Comparison of ENCODE assay signal across 8 mouse cellular contexts in genomic region chr13:100744036-100744744, GRCm38 (mm10). TPM values are rescaled to one million over a fixed set of nuclear protein-coding genes. Genes with fewer than 3 reads are reported as not detected.
A peak's percentile ranks its signal among the peaks of the same experiment; 100 is the strongest.
DNase-seq lines count a peak whose midpoint lies in the region; ATAC-seq and TF ChIP-seq lines count a peak whose summit lies in the region.

TSS of gene Mrps36 (minus strand) at chr13:100744659.

- ATAC-seq in frontal cortex, adult (ENCODE audit: low TSS enrichment), result peak; percentile 91
- ATAC-seq in lung, postnatal 0 days, result peak; percentile 98

- peaks cover 14% of the 10 kb centered on the region for H3K4me1 ChIP-seq in hindbrain, embryonic 10.5 days (replicated peaks)
- H3K4me1 ChIP-seq in lung, postnatal 0 days (ENCODE audit: insufficient read depth, low read depth, low read length), result no peaks in the 10 kb centered on the region

- peak within 1 kb of the TSS; percentile 78 for H3K4me3 ChIP-seq in hindbrain, embryonic 10.5 days
- peak within 1 kb of the TSS; percentile 77 for H3K4me3 ChIP-seq in lung, postnatal 0 days (ENCODE audit: low read depth, low read length)

- H3K27me3 ChIP-seq in hindbrain, embryonic 10.5 days (ENCODE audit: insufficient read depth, poor library complexity, severe bottlenecking), result no peaks in the 10 kb centered on the region
- no peaks in the 10 kb centered on the region for H3K27me3 ChIP-seq in lung, postnatal 0 days (replicated peaks; ENCODE audit: insufficient read depth, low read length)

- peak within 1 kb of the TSS; percentile 54 for H3K4me2 ChIP-seq in lung, postnatal 0 days (replicated peaks; ENCODE audit: low read depth, low read length)

- peaks cover 7% of the 10 kb centered on the region; the same call in 1 of the 2 replicates for H3K36me3 ChIP-seq in hindbrain, embryonic 10.5 days
- no peaks in the 10 kb centered on the region for H3K36me3 ChIP-seq in lung, postnatal 0 days (ENCODE audit: insufficient read depth, low read length)

- under 1% methylated on average over 52 of the region's 52 CpGs for WGBS in hindbrain, embryonic 10.5 days
- WGBS in lung, postnatal 0 days, result 2% methylated on average over 45 of the region's 52 CpGs

- peak; percentile 86 for DNase-seq in MEL-GATA-1-ER (ENCODE audit: extremely low read depth, low read depth)
- DNase-seq in cerebellum, adult 8-10 months, result peak; percentile 95
- peak; percentile 94 for DNase-seq in hindbrain, embryonic 10.5 days (ENCODE audit: low spot score)
- peak; percentile 96 for DNase-seq in layer of hippocampus, adult 9-11 months
- DNase-seq in lung, postnatal 0 days (ENCODE audit: low spot score), result peak; percentile 97
- DNase-seq in ovary, postnatal 14 days (ENCODE audit: low spot score), result peak; percentile 81
- DNase-seq in thymus, postnatal 14 days, result peak; percentile 96

- H3K9ac ChIP-seq in lung, postnatal 0 days (replicated peaks; ENCODE audit: low read depth), result peak within 1 kb of the TSS; percentile 69

- no peaks in the 10 kb centered on the region for H3K9me3 ChIP-seq in hindbrain, embryonic 10.5 days
- no peaks in the 10 kb centered on the region for H3K9me3 ChIP-seq in lung, postnatal 0 days (ENCODE audit: low read length)

- peak; percentile 26; the same call in 1 of the 2 replicates for TF ChIP-seq EP300 in lung, postnatal 0 days (IDR thresholded peaks at IDR 0.05)

- H3K27ac ChIP-seq in hindbrain, embryonic 10.5 days, result peak within 1 kb of the TSS; percentile 96
- H3K27ac ChIP-seq in lung, postnatal 0 days (ENCODE audit: low read length), result peak within 1 kb of the TSS; percentile 94

- TF ChIP-seq CTCF in lung, postnatal 0 days (IDR thresholded peaks at IDR 0.05), result no peak

RNA-seq across cellular contexts. Expression of gene Mrps36, which starts in this region (rescaled TPM):
- 146 and 147 TPM in 2 replicates for polyA plus RNA-seq in hindbrain, embryonic 10.5 days (2016; fragmentation: Nextera tagmentation; extraction: Ambion mirVana)
- 114 and 122 TPM in 2 replicates for polyA plus RNA-seq in lung, postnatal 0 days (2015; fragmentation: Nextera tagmentation; extraction: Ambion mirVana)

Comparison
In these comparisons a context has a peak if more than half of its experiments do, and no peak if none do; other contexts are left out.
1. Peak in every context shown above with its lines: DNase-seq, ATAC-seq, H3K4me3 ChIP-seq and H3K27ac ChIP-seq.